Mouse (Mus musculus): ENCODE measurements around the gene Anks6. TPM values are rescaled to one million over a fixed set of nuclear protein-coding genes. Genes with fewer than 3 reads are reported as not detected.
A peak's percentile ranks its signal among the peaks of the same experiment; 100 is the strongest.

Gene Anks6
- polyA plus RNA-seq, 1 experiment: 2.8 TPM

DNA sequence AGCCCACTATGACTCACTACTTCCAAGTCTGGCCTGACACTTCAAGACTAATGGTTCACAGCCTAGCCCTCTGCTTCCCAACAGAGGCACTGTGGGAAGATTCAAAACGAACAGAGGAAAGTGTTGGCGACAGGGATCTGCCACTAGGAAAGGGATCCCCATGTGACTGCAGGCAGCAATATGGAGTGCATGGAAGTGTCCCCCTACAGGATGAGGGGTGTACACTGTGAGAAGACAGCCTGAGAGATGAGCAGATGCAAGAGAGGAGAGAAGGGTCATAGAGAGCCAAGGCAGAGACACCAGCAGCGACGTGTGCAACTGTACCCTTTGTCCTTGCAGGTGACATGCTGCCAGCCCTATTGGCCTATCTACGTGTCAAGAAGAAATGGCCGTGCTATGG, 33.3 kb downstream of the Anks6 start:
- no peaks in the 10 kb centered on the region for H3K36me3 ChIP-seq (ENCODE audit: control insufficient read depth, insufficient read depth, low read length, poor library complexity, severe bottlenecking)
- no peak overlapping the region for H3K4me3 ChIP-seq (ENCODE audit: low read depth, low read length)
- H3K9me3 ChIP-seq (replicated peaks; ENCODE audit: control insufficient read depth, insufficient read depth, low read length, poor library complexity, severe bottlenecking): no peaks in the 10 kb centered on the region
- no peaks in the 10 kb centered on the region for H3K4me1 ChIP-seq (ENCODE audit: control insufficient read depth, insufficient read depth, low read length)
- H3K27ac ChIP-seq (ENCODE audit: insufficient read depth, low read length): no peak overlapping the region
- TF ChIP-seq EP300 (IDR thresholded peaks at IDR 0.05; ENCODE audit: insufficient read depth, low read depth, low read length) (no peak), CTCF (IDR thresholded peaks at IDR 0.05; ENCODE audit: low read depth, low read length) (no peak), POLR2A (IDR thresholded peaks at IDR 0.05; ENCODE audit: insufficient read depth, low read length) (no peak)
- H3K27me3 ChIP-seq (ENCODE audit: control insufficient read depth, insufficient read depth, low read length, poor library complexity, severe bottlenecking): no peaks in the 10 kb centered on the region
- H3K9ac ChIP-seq (ENCODE audit: low read depth, poor library complexity, severe bottlenecking): no peak overlapping the region

DNA sequence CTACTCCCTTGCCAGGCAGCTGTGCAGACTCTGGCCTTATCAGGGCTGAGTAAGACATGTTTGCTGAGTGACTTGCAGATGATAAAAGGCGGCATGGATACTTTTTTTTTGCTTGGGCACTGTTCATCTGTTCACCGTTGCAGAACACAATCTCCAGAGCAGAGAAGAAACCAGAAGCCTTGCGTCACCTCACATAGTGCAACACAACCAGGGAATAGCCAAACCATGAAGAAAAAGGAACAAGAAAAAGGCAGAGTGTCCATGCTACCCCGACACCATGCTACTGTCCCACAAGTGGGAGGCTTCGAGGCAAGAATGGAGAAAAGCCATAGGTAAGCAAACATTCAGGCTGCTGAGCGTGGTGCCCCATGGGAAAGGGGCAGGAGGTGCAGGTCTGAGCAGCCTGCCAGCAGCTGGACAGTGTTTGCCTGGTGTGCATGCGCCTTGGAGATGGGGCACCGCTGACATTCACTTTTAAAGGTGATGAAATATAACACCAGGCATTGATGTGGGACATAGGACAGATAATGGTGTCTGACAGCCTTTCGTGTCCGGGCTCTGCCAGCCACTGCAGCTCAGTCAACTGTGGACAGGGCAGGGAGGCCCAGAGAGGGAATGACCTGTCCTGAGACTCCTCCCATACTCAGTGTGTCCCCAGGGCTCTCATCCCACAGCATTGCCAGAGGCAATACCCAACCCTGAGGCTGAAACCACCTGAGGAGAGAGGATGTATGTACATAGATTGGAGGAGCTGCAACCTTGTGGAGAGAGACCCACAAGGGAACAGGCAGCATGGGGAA, 34.2 kb downstream of the Anks6 start:
- no peak for TF ChIP-seq POLR2A (IDR thresholded peaks at IDR 0.05; ENCODE audit: insufficient read depth, low read length)
- TF ChIP-seq EP300 (IDR thresholded peaks at IDR 0.05; ENCODE audit: insufficient read depth, low read depth, low read length): no peak
- no peaks in the 10 kb centered on the region for H3K27me3 ChIP-seq (ENCODE audit: control insufficient read depth, insufficient read depth, low read length, poor library complexity, severe bottlenecking)
- no peak overlapping the region for H3K27ac ChIP-seq (ENCODE audit: insufficient read depth, low read length)
- H3K4me1 ChIP-seq (ENCODE audit: control insufficient read depth, insufficient read depth, low read length): no peaks in the 10 kb centered on the region
- H3K4me3 ChIP-seq (ENCODE audit: low read depth, low read length): no peak overlapping the region
- H3K9me3 ChIP-seq (replicated peaks; ENCODE audit: control insufficient read depth, insufficient read depth, low read length, poor library complexity, severe bottlenecking): no peaks in the 10 kb centered on the region
- no peaks in the 10 kb centered on the region for H3K36me3 ChIP-seq (ENCODE audit: control insufficient read depth, insufficient read depth, low read length, poor library complexity, severe bottlenecking)
- H3K9ac ChIP-seq (ENCODE audit: low read depth, poor library complexity, severe bottlenecking): no peak overlapping the region

DNA sequence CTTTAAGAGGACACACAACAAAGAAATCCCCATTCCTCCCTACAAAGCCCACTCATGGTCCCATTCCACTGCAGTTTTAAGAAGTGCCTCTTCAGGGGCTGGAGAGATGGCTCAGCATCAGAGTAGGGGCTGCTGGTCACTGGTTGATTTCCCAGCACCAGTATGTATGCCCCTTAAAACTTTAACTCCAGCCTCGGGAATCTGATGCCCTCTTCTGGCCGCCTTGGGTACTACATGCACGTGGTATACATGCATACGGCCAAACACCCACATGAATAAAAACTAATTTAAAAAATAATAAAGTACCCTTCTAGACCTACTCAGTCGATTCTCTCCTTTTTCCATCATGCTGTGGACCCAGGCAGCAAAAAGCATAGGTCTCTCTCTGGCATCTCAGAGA, 36.7 kb downstream of the Anks6 start:
- Histone ChIP-seq H3K4me1 (ENCODE audit: control insufficient read depth, insufficient read depth, low read length) (no peaks in the 10 kb centered on the region), H3K27me3 (ENCODE audit: control insufficient read depth, insufficient read depth, low read length, poor library complexity, severe bottlenecking) (no peaks in the 10 kb centered on the region), H3K36me3 (ENCODE audit: control insufficient read depth, insufficient read depth, low read length, poor library complexity, severe bottlenecking) (no peaks in the 10 kb centered on the region), H3K9ac (ENCODE audit: low read depth, poor library complexity, severe bottlenecking) (no peak overlapping the region), H3K27ac (ENCODE audit: insufficient read depth, low read length) (no peak overlapping the region), H3K4me3 (ENCODE audit: low read depth, low read length) (no peak overlapping the region), H3K9me3 (replicated peaks; ENCODE audit: control insufficient read depth, insufficient read depth, low read length, poor library complexity, severe bottlenecking) (no peaks in the 10 kb centered on the region)
- TF ChIP-seq EP300 (IDR thresholded peaks at IDR 0.05; ENCODE audit: insufficient read depth, low read depth, low read length): no peak
- TF ChIP-seq CTCF (IDR thresholded peaks at IDR 0.05; ENCODE audit: low read depth, low read length): peak; percentile 65
- TF ChIP-seq POLR2A (IDR thresholded peaks at IDR 0.05; ENCODE audit: insufficient read depth, low read length): no peak

DNA sequence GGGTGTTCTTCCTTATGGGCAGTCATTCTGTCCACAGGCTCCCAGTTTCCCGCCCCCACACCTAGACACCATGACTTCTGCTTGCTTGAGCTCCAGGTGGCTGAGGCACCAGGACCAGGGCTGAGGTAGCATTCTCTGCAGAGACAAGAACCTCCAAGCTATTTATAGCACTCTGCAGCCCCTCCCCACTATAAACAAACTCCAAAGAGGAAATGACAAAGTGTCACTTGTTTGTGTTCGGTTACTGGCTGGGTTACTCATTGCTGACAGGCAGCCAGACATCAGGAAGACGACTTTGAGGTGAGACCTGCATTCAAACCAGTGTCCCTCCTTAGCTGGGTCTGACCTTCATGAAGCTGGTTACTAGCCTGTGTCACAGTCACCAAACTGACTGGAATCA, 42.1 kb downstream of the Anks6 start:
- H3K27me3 ChIP-seq (ENCODE audit: control insufficient read depth, insufficient read depth, low read length, poor library complexity, severe bottlenecking): no peaks in the 10 kb centered on the region
- H3K36me3 ChIP-seq (ENCODE audit: control insufficient read depth, insufficient read depth, low read length, poor library complexity, severe bottlenecking): no peaks in the 10 kb centered on the region
- H3K27ac ChIP-seq (ENCODE audit: insufficient read depth, low read length): no peak overlapping the region
- H3K9me3 ChIP-seq (replicated peaks; ENCODE audit: control insufficient read depth, insufficient read depth, low read length, poor library complexity, severe bottlenecking): no peaks in the 10 kb centered on the region
- no peak overlapping the region for H3K4me3 ChIP-seq (ENCODE audit: low read depth, low read length)
- H3K9ac ChIP-seq (ENCODE audit: low read depth, poor library complexity, severe bottlenecking): no peak overlapping the region
- TF ChIP-seq EP300 (IDR thresholded peaks at IDR 0.05; ENCODE audit: insufficient read depth, low read depth, low read length) (no peak), POLR2A (IDR thresholded peaks at IDR 0.05; ENCODE audit: insufficient read depth, low read length) (no peak), CTCF (IDR thresholded peaks at IDR 0.05; ENCODE audit: low read depth, low read length) (no peak)
- H3K4me1 ChIP-seq (ENCODE audit: control insufficient read depth, insufficient read depth, low read length): no peaks in the 10 kb centered on the region

DNA sequence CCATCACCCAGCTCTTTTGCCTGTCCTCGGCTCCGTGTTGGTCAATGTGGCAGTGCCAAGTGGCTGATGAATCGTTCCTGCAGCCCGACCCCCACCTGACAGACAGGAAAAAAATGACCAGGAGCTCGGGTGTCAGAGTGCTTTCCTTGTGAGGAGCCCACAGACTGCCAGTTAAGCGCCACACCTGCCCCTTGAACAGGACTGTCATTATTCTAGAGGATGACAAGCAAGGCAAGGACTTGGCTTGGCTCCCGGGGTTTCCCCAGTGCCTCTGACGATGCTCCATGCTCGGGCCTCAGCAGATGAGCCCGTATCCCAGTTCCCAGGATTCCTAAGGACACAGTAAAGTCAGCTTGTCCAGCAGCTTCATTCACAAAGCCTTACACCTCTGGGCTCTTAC, 44.8 kb downstream of the Anks6 start:
- TF ChIP-seq EP300 (IDR thresholded peaks at IDR 0.05; ENCODE audit: insufficient read depth, low read depth, low read length): no peak
- no peak for TF ChIP-seq CTCF (IDR thresholded peaks at IDR 0.05; ENCODE audit: low read depth, low read length)
- Histone ChIP-seq H3K9me3 (replicated peaks; ENCODE audit: control insufficient read depth, insufficient read depth, low read length, poor library complexity, severe bottlenecking) (no peaks in the 10 kb centered on the region), H3K9ac (ENCODE audit: low read depth, poor library complexity, severe bottlenecking) (no peak overlapping the region), H3K4me3 (ENCODE audit: low read depth, low read length) (no peak overlapping the region), H3K4me1 (ENCODE audit: control insufficient read depth, insufficient read depth, low read length) (no peaks in the 10 kb centered on the region), H3K36me3 (ENCODE audit: control insufficient read depth, insufficient read depth, low read length, poor library complexity, severe bottlenecking) (no peaks in the 10 kb centered on the region), H3K27ac (ENCODE audit: insufficient read depth, low read length) (no peak overlapping the region), H3K27me3 (ENCODE audit: control insufficient read depth, insufficient read depth, low read length, poor library complexity, severe bottlenecking) (no peaks in the 10 kb centered on the region)

DNA sequence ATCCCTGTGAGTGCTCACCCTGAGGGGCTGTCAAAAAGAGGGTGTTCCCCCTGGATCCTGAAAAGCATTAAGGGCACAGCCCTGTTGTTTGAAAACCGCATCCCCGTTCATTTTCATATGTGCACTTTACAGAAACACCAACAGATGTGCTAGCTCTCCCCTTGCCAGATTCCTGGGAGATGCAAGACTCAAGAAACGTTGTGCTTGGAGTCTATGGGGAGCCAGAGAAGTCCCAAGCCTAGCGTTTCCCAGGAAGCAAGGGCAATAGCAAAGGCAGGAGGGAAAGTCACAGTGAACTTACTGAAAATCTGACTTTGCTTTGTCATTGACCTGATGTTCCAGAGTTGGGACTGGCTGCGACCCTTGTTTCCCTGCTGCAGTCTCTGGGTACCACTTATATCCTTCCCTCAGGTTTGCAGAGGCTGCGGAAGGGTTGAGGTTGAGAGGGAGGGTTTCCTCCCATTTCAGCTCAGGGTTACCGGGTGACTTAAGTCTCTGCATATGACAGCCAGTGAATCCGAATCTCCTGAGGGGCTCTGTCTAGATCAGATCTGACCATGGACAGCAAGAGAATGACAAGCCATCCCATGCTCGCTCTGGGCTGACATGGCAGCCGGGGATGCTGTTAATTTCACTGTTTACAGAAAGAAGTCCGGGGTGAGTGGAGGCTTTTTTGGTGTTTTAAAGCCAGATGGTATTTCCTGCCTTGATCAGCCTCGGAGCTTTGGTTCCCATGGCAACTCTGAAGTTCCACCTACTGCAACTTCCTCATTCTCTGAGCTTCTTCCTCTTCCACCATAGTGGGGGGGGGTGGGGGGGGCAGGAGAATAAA, 46.6 kb downstream of the Anks6 start:
- H3K4me1 ChIP-seq (ENCODE audit: control insufficient read depth, insufficient read depth, low read length): no peaks in the 10 kb centered on the region
- H3K9ac ChIP-seq (ENCODE audit: low read depth, poor library complexity, severe bottlenecking): no peak overlapping the region
- H3K9me3 ChIP-seq (replicated peaks; ENCODE audit: control insufficient read depth, insufficient read depth, low read length, poor library complexity, severe bottlenecking): no peaks in the 10 kb centered on the region
- TF ChIP-seq EP300 (IDR thresholded peaks at IDR 0.05; ENCODE audit: insufficient read depth, low read depth, low read length) (no peak), CTCF (IDR thresholded peaks at IDR 0.05; ENCODE audit: low read depth, low read length) (no peak), POLR2A (IDR thresholded peaks at IDR 0.05; ENCODE audit: insufficient read depth, low read length) (no peak)
- H3K27me3 ChIP-seq (ENCODE audit: control insufficient read depth, insufficient read depth, low read length, poor library complexity, severe bottlenecking): no peaks in the 10 kb centered on the region
- no peak overlapping the region for H3K27ac ChIP-seq (ENCODE audit: insufficient read depth, low read length)
- H3K4me3 ChIP-seq (ENCODE audit: low read depth, low read length): no peak overlapping the region
- H3K36me3 ChIP-seq (ENCODE audit: control insufficient read depth, insufficient read depth, low read length, poor library complexity, severe bottlenecking): no peaks in the 10 kb centered on the region
